Mouse (Mus musculus) liver, embryonic 14.5 days (tissue): ENCODE results near the gene Vmn1r188.

Source experiments
- CTCF ChIP-seq: IDR thresholded peaks from 2 replicates; pipeline ENCODE4 v1.5.1; 2016; ENCODE audit warnings: antibody characterized with exemption, low read depth, control low read depth
- EP300 ChIP-seq: IDR thresholded peaks from 2 replicates; pipeline ENCODE4 v1.6.1; 2016; ENCODE audit warnings: antibody characterized with exemption, low read depth

DNA sequence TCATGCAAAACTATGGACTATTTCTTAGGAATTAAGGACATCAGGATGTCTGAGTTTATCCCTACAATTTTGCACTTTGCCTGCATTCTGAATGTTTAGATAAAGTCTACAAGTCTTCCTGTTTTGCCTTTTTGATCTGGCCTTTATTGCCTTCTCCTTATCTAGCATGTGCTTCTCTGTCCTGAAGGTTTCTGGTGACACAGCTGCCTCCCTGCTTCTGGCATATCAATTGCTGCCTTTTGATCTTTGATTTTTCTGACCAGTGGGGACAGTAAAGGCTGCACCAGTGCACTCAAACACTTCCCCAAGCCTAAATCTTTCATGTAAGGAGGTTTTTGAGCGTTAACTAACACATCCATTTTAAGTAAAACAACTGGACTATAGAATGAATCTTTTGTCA is 20.8 kb upstream of the Vmn1r188 start:
- TF ChIP-seq CTCF (no peak), EP300 (no peak)
